Comparison of ENCODE assay signal across 23 mouse cellular contexts in the genomic region with DNA sequence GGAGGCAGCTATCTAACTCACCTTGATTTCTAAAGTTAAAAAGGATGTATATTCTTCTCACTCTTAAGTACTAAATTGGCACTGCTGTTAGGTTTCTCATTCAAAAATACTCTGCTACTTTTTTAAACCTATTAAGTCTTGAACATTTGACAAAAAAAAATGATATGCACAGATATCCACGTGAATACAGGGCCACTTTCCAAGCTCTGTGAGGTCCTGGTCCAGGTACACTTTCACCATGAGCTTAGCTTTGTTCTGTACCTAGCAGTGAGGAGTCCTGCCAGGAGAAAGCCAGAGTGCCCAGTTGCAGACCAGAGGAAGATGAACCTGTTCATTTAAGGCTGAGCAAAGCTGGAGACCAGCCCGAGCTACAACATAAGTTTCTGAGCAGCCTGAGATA. TPM values are rescaled to one million over a fixed set of nuclear protein-coding genes. Genes with fewer than 3 reads are reported as not detected.
DNase-seq lines count a peak whose midpoint lies in the region; ATAC-seq lines count a peak whose summit lies in the region.
"Had no signal": no experiment of that assay in that cellular context is flagged by ENCODE, and none has a peak within 500 bp of the region (broad histone marks: within the 10 kb centered on the region; RNA-seq: fewer than 3 reads in every experiment).

No protein-coding gene starts in this region.

- ATAC-seq in intestine, embryonic 14.5 days (replicated peaks; ENCODE audit: low FRiP score, low TSS enrichment, low read depth): no peak
- no peak for ATAC-seq in intestine, embryonic 15.5 days
- ATAC-seq: forebrain, embryonic 13.5 days; forebrain, embryonic 16.5 days had no signal

- H3K36me3 ChIP-seq in intestine, embryonic 14.5 days (ENCODE audit: control insufficient read depth, insufficient read depth, low read length): no peaks in the 10 kb centered on the region
- no peaks in the 10 kb centered on the region for H3K36me3 ChIP-seq in intestine, embryonic 15.5 days
- H3K36me3 ChIP-seq: embryonic facial prominence, embryonic 13.5 days; embryonic facial prominence, embryonic 15.5 days; forebrain, embryonic 10.5 days had no signal

- no peak overlapping the region for H3K4me2 ChIP-seq in intestine, embryonic 14.5 days (ENCODE audit: low read length)
- no peak overlapping the region for H3K4me2 ChIP-seq in intestine, embryonic 15.5 days (replicated peaks)
- H3K4me2 ChIP-seq: embryonic facial prominence, embryonic 13.5 days; embryonic facial prominence, embryonic 15.5 days; forebrain, embryonic 13.5 days had no signal

- H3K9me3 ChIP-seq in intestine, embryonic 14.5 days (ENCODE audit: control insufficient read depth, low read length): no peaks in the 10 kb centered on the region
- no peaks in the 10 kb centered on the region for H3K9me3 ChIP-seq in intestine, embryonic 15.5 days
- H3K9me3 ChIP-seq: embryonic facial prominence, embryonic 13.5 days; embryonic facial prominence, embryonic 15.5 days; forebrain, embryonic 10.5 days; forebrain, embryonic 13.5 days had no signal

- 62% methylated on average over 2 of the region's 2 CpGs for WGBS in intestine, embryonic 14.5 days
- WGBS in intestine, embryonic 15.5 days: 63% methylated on average over 2 of the region's 2 CpGs

- H3K27ac ChIP-seq in intestine, embryonic 14.5 days (ENCODE audit: low read depth): no peak overlapping the region
- H3K27ac ChIP-seq in intestine, embryonic 15.5 days: no peak overlapping the region
- H3K27ac ChIP-seq: embryonic facial prominence, embryonic 13.5 days; embryonic facial prominence, embryonic 15.5 days; forebrain, embryonic 10.5 days; forebrain, embryonic 13.5 days had no signal

- DNase-seq in heart, adult 11 months: peak; percentile 55
- DNase-seq in heart, adult 8-10 months (ENCODE audit: low spot score): no peak
- DNase-seq in intestine, embryonic 14.5 days (ENCODE audit: low spot score): peak; percentile 6
- DNase-seq: adrenal gland, adult 2 months; adrenal gland, postnatal 10 days; adrenal gland, postnatal 25 days; cerebellum, adult 11 months; cerebellum, adult 18-20 months; cerebellum, adult 8-10 months; cerebellum, adult 9-11 months; cerebellum, postnatal 14 days; cerebellum, postnatal 36 days; embryo, embryonic 11 days had no signal

- peaks cover 76% of the 10 kb centered on the region for H3K27me3 ChIP-seq in intestine, embryonic 14.5 days (replicated peaks; ENCODE audit: control insufficient read depth, insufficient read depth, low read length)
- peaks cover 56% of the 10 kb centered on the region for H3K27me3 ChIP-seq in intestine, embryonic 15.5 days (replicated peaks)

- H3K9ac ChIP-seq in intestine, embryonic 14.5 days (ENCODE audit: low read length): no peak overlapping the region
- no peak overlapping the region for H3K9ac ChIP-seq in intestine, embryonic 15.5 days
- H3K9ac ChIP-seq: embryonic facial prominence, embryonic 13.5 days; embryonic facial prominence, embryonic 15.5 days; forebrain, embryonic 13.5 days had no signal

- H3K4me3 ChIP-seq in intestine, embryonic 14.5 days (ENCODE audit: low read depth, low read length): no peak overlapping the region
- H3K4me3 ChIP-seq in intestine, embryonic 15.5 days (replicated peaks): no peak overlapping the region
- H3K4me3 ChIP-seq: embryonic facial prominence, embryonic 13.5 days; embryonic facial prominence, embryonic 15.5 days; erythroblast, embryonic 14.5 days; forebrain, embryonic 10.5 days; forebrain, embryonic 13.5 days had no signal

- no peaks in the 10 kb centered on the region; the same call in 1 of the 2 replicates for H3K4me1 ChIP-seq in intestine, embryonic 14.5 days (replicated peaks; ENCODE audit: control insufficient read depth, insufficient read depth, low read length)
- H3K4me1 ChIP-seq in intestine, embryonic 15.5 days (replicated peaks): peaks cover 8% of the 10 kb centered on the region; the same call in 1 of the 2 replicates

RNA-seq across cellular contexts. Expression of gene Cnpy1, which starts 32.2 kb away (rescaled TPM):
- total RNA-seq in heart, adult 8-10 months (2022): not detected
- 0.05 and 0.23 TPM in 2 replicates for polyA plus RNA-seq in intestine, embryonic 14.5 days (2014; fragmentation: Nextera tagmentation; extraction: Ambion mirVana)
- polyA plus RNA-seq in intestine, embryonic 15.5 days (2015; fragmentation: Nextera tagmentation; extraction: Ambion mirVana): 0.48 and 0.54 TPM in 2 replicates
- total RNA-seq: adrenal gland, adult 2 months; adrenal gland, postnatal 25 days; common myeloid progenitor, adult 5-6 weeks; MEL had no signal
- polyA plus RNA-seq: adrenal gland, adult 2 months; C2C12; erythroblast, embryonic 14.5 days had no signal

RNA-seq across cellular contexts. Expression of gene En2, which starts 47.9 kb away (rescaled TPM):
- under 1 TPM in 1 of 4 experiments, not detected in 3; 0.09 TPM for total RNA-seq in heart, adult 8-10 months (2022)
- polyA plus RNA-seq in intestine, embryonic 14.5 days (2014; fragmentation: Nextera tagmentation; extraction: Ambion mirVana): not detected in 2 replicates
- polyA plus RNA-seq in intestine, embryonic 15.5 days (2015; fragmentation: Nextera tagmentation; extraction: Ambion mirVana): not detected in 2 replicates
- total RNA-seq: adrenal gland, postnatal 10 days; common myeloid progenitor, adult 5-6 weeks; MEL had no signal
- polyA plus RNA-seq: C2C12; embryonic facial prominence, embryonic 13.5 days; embryonic facial prominence, embryonic 15.5 days; erythroblast, embryonic 14.5 days; forebrain, embryonic 10.5 days; forebrain, embryonic 16.5 days had no signal
